ENCODE assay signal across 8 mouse cellular contexts in genomic region chr4:148558297-148559000, GRCm38 (mm10). TPM values are rescaled to one million over a fixed set of nuclear protein-coding genes. Genes with fewer than 3 reads are reported as not detected.
DNase-seq lines count a peak whose midpoint lies in the region; ATAC-seq lines count a peak whose summit lies in the region.

Gene Exosc10 (plus strand): TSS chr4:148558429.

- H3K4me3 ChIP-seq in hindbrain, embryonic 16.5 days (ENCODE audit: low read length): peak within 1 kb of the TSS; percentile 91
- peak within 1 kb of the TSS; percentile 66 for H3K4me3 ChIP-seq in macrophage (ENCODE audit: inconsistent target)

- WGBS in hindbrain, embryonic 16.5 days: under 1% methylated on average over 62 of the region's 63 CpGs
- WGBS in macrophage (ENCODE audit: missing documents): under 1% methylated on average over 63 of the region's 63 CpGs

- peak; percentile 87 for DNase-seq in T-cell, adult 2 months (ENCODE audit: low spot score)
- peak; percentile 88 for DNase-seq in cerebellum, postnatal 36 days
- DNase-seq in gastrocnemius, adult 18-20 months (ENCODE audit: low spot score): peak; percentile 89
- peak; percentile 82 to 87 for DNase-seq in left cerebral cortex, adult 18-20 months (ENCODE audit: low spot score in 2 of 2)
- DNase-seq in right cerebral cortex, adult 18-20 months: peak; percentile 85
- DNase-seq in urinary bladder, postnatal 10 days (ENCODE audit: low spot score): peak; percentile 60

- H3K27ac ChIP-seq in hindbrain, embryonic 16.5 days (ENCODE audit: low read depth, low read length): peak within 1 kb of the TSS; percentile 98
- peak within 1 kb of the TSS; percentile 65 for H3K27ac ChIP-seq in macrophage

- H3K9ac ChIP-seq in hindbrain, embryonic 16.5 days (ENCODE audit: low read depth, low read length): peak within 1 kb of the TSS; percentile 97

- no peaks in the 10 kb centered on the region for H3K27me3 ChIP-seq in hindbrain, embryonic 16.5 days (replicated peaks; ENCODE audit: control insufficient read depth, insufficient read depth, low read length)

- peaks cover 8% of the 10 kb centered on the region for H3K4me1 ChIP-seq in hindbrain, embryonic 16.5 days (ENCODE audit: control insufficient read depth, insufficient read depth, low read depth, low read length)

- H3K4me2 ChIP-seq in hindbrain, embryonic 16.5 days (ENCODE audit: low read length): peak within 1 kb of the TSS; percentile 86

- no peaks in the 10 kb centered on the region for H3K9me3 ChIP-seq in hindbrain, embryonic 16.5 days (ENCODE audit: control insufficient read depth, low read length)

- H3K79me2 ChIP-seq in macrophage (ENCODE audit: inconsistent target): peaks cover 10% of the 10 kb centered on the region

- peak; percentile 96 for ATAC-seq in hindbrain, embryonic 16.5 days

- H3K36me3 ChIP-seq in hindbrain, embryonic 16.5 days (ENCODE audit: control insufficient read depth, insufficient read depth, low read length): peaks cover 46% of the 10 kb centered on the region
- H3K36me3 ChIP-seq in macrophage (ENCODE audit: inconsistent target): peaks cover 38% of the 10 kb centered on the region

RNA-seq across cellular contexts. Expression of gene Exosc10, which starts in this region (rescaled TPM):
- 10 to 100 TPM; 19.6 to 20.4 TPM for total RNA-seq in gastrocnemius, adult 18-20 months (2021)
- 84.8 and 92.4 TPM in 2 replicates for polyA plus RNA-seq in hindbrain, embryonic 16.5 days (2015; fragmentation: Nextera tagmentation; extraction: Ambion mirVana)
- 10 to 100 TPM; 47.1 to 47.2 TPM for total RNA-seq in left cerebral cortex, adult 18-20 months (2021)
- 100 to 1,000 TPM in 1 of 26 experiments, 10 to 100 TPM in 25; 49.4 to 105 (median 80.0) TPM for total RNA-seq in macrophage (2018; cell fraction: chromatin; rRNA removed)
- total RNA-seq in macrophage (2018; cell fraction: cytosol; rRNA removed): 10 to 100 TPM; 32.1 to 47.8 (median 40.0) TPM
- 10 to 100 TPM; 34.2 to 61.2 (median 44.2) TPM for total RNA-seq in macrophage (2018; cell fraction: nucleus; rRNA removed)
- 32.2 to 58.5 TPM (median 51.2 TPM) in 3 replicates for polyA plus RNA-seq in macrophage (2018)

Comparison
In these comparisons a context has a peak if more than half of its experiments do, and no peak if none do; other contexts are left out.
1. Peak in every context shown above with its lines: DNase-seq, ATAC-seq, H3K4me3 ChIP-seq and H3K27ac ChIP-seq.